Mouse (Mus musculus): Measurements from ENCODE around the gene Ttl. TPM values are rescaled to one million over a fixed set of nuclear protein-coding genes. Genes with fewer than 3 reads are reported as not detected.

Gene Ttl
- polyA plus RNA-seq, 1 experiment from 2014 or later, result 3.4 TPM

DNA sequence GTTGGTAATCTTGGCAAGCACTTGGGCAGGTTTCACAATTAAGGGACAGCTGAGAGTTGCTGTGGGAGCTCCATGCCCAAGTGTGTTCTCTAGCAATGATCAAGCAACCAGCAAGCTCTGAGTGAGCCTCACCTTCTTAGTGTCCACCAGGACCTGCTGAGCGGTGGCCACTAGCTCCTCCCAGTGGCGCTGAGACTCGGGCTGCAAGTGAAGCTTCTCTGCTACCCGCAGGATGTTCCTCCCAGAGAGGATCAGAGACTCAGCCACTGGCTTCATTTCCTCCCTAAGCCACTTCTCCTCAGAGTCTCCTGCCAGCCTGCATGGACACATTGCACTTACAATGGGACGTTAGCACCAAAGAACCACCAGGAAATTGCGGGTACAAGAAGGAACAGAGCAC lies 25.2 kb upstream of the Ttl start:
- no peaks in the 10 kb centered on the region for H3K9me3 ChIP-seq (ENCODE audit: control insufficient read depth)
- H3K27me3 ChIP-seq (replicated peaks; ENCODE audit: control insufficient read depth, insufficient read depth, low read length), result peaks cover 37% of the 10 kb centered on the region
- H3K27ac ChIP-seq (ENCODE audit: low read depth, low read length), result no peak overlapping the region
- H3K4me1 ChIP-seq (replicated peaks; ENCODE audit: control insufficient read depth, insufficient read depth, low read length), result no peaks in the 10 kb centered on the region
- no peak overlapping the region for H3K4me3 ChIP-seq (ENCODE audit: low read depth, low read length)
- H3K36me3 ChIP-seq (ENCODE audit: control insufficient read depth, insufficient read depth), result no peaks in the 10 kb centered on the region
- H3K4me2 ChIP-seq (replicated peaks; ENCODE audit: low read depth), result no peak overlapping the region
- peak; percentile 53 for TF ChIP-seq CTCF (IDR thresholded peaks at IDR 0.05; ENCODE audit: low read depth)
- ATAC-seq, result no peak
- 29% methylated on average over 6 of the region's 6 CpGs for WGBS
- H3K9ac ChIP-seq (ENCODE audit: low read depth, low read length), result no peak overlapping the region

DNA sequence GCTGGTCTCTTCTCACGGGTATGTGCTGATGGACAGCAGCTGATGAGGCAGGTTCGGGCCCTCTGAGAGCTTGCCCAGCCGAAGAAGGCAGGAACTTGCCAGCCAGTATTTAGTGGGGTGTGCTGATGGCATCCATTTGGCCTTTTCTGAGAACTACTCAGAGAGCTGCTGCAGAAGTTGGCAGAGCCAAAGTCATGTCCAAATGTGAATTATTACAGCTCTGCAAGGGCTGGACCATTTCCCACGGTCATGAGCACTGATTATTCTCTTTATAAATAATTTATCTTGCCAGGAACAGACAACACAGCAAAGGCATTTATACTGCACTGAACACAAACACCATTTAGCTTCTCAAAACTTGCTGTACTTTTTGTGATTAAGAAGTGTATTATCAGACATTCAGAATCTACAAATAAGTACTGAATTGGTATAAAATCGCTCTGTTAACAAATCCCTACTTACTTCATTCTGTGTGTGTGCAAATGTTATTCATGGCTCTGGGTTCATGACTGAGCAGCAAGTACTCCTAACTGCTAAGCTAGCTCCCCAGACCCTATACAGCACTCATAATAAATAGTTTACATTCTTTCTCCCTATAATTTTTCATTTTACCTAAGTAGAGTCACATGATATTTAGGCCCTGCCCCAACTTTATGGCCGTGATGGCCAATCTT lies 19.4 kb upstream of the Ttl start:
- Histone ChIP-seq H3K27me3 (replicated peaks; ENCODE audit: control insufficient read depth, insufficient read depth, low read length) (no peaks in the 10 kb centered on the region), H3K4me1 (replicated peaks; ENCODE audit: control insufficient read depth, insufficient read depth, low read length) (no peaks in the 10 kb centered on the region; the same call in 1 of the 2 replicates), H3K27ac (ENCODE audit: low read depth, low read length) (no peak overlapping the region), H3K4me3 (ENCODE audit: low read depth, low read length) (no peak overlapping the region), H3K9ac (ENCODE audit: low read depth, low read length) (no peak overlapping the region), H3K36me3 (ENCODE audit: control insufficient read depth, insufficient read depth) (no peaks in the 10 kb centered on the region), H3K9me3 (ENCODE audit: control insufficient read depth) (no peaks in the 10 kb centered on the region), H3K4me2 (replicated peaks; ENCODE audit: low read depth) (no peak overlapping the region)
- WGBS, result 45% methylated on average over 6 of the region's 6 CpGs
- no peak for TF ChIP-seq CTCF (IDR thresholded peaks at IDR 0.05; ENCODE audit: low read depth)
- no peak for ATAC-seq

DNA sequence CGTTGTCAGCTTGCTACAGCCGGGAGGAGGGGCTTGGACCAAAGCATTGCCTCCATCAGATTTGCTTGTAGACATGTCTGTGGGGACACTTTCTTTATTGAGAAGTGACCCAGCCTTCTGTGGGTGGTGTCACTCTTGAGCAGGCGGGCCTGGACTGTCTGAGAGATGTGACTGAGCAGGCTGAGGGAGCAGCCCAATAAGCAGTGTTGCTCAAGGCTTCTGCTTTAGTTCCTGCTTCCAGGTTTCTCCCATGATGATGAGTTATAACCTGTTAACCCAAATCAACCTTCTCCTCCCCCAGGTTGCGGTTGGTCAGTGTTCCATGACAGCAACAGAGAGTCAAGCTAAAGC lies 18.9 kb upstream of the Ttl start:
- Histone ChIP-seq H3K36me3 (ENCODE audit: control insufficient read depth, insufficient read depth) (no peaks in the 10 kb centered on the region), H3K4me3 (ENCODE audit: low read depth, low read length) (no peak overlapping the region), H3K4me2 (replicated peaks; ENCODE audit: low read depth) (no peak overlapping the region), H3K4me1 (replicated peaks; ENCODE audit: control insufficient read depth, insufficient read depth, low read length) (no peaks in the 10 kb centered on the region; the same call in 1 of the 2 replicates), H3K27me3 (replicated peaks; ENCODE audit: control insufficient read depth, insufficient read depth, low read length) (no peaks in the 10 kb centered on the region), H3K9ac (ENCODE audit: low read depth, low read length) (no peak overlapping the region), H3K27ac (ENCODE audit: low read depth, low read length) (no peak overlapping the region), H3K9me3 (ENCODE audit: control insufficient read depth) (no peaks in the 10 kb centered on the region)
- 60% methylated on average over 4 of the region's 4 CpGs for WGBS
- TF ChIP-seq CTCF (IDR thresholded peaks at IDR 0.05; ENCODE audit: low read depth), result no peak
- ATAC-seq, result no peak

DNA sequence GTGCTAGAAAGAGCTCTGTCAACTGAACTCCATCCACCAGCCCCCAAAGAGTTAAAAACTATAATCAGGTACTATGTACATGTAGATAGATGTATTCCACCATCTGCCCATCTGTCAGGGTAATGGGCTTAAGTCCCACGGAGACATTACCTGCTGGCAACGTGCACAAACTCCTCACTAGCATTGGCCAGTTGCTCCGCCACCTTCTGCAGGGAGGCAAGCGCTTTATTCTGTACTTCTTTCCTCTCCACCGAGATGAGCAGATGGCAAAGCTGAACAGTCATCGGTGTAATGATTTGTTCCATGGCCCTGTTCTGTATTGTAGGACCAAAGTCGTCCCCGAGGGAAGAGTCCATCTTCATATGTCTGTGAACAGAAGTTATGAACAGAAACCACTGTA lies 17.9 kb upstream of the Ttl start, which contains the start of gene Vinac1:
TSS of gene Vinac1 (minus strand) at position 362 of the 400 bp plus-strand sequence.
- no peak within 1 kb of the TSS for H3K4me2 ChIP-seq (replicated peaks; ENCODE audit: low read depth)
- WGBS, result 81% methylated on average over 8 of the region's 8 CpGs

GRCm38 (mm10) chr2:129052451-129052983 lies 13.2 kb upstream of the Ttl start:
- H3K9me3 ChIP-seq (ENCODE audit: control insufficient read depth), result 0 out of 2 replicates have a peak, but pooled peaks cover 4% of the 10 kb centered on the region
- H3K36me3 ChIP-seq (ENCODE audit: control insufficient read depth, insufficient read depth), result no peaks in the 10 kb centered on the region
- H3K27me3 ChIP-seq (replicated peaks; ENCODE audit: control insufficient read depth, insufficient read depth, low read length), result no peaks in the 10 kb centered on the region; the same call in 1 of the 2 replicates
- H3K9ac ChIP-seq (ENCODE audit: low read depth, low read length), result no peak overlapping the region
- H3K4me1 ChIP-seq (replicated peaks; ENCODE audit: control insufficient read depth, insufficient read depth, low read length), result no peaks in the 10 kb centered on the region
- H3K27ac ChIP-seq (ENCODE audit: low read depth, low read length), result no peak overlapping the region
- no peak for TF ChIP-seq CTCF (IDR thresholded peaks at IDR 0.05; ENCODE audit: low read depth)
- no peak for ATAC-seq
- H3K4me3 ChIP-seq (ENCODE audit: low read depth, low read length), result no peak overlapping the region
- WGBS, result 48% methylated on average over 4 of the region's 4 CpGs
- H3K4me2 ChIP-seq (replicated peaks; ENCODE audit: low read depth), result no peak overlapping the region

More for the DNA sequence above, 17.9 kb upstream of the Ttl start, which contains the start of gene Vinac1:
- H3K4me3 ChIP-seq (ENCODE audit: low read depth, low read length), result no peak within 1 kb of the TSS
- no peaks in the 10 kb centered on the region; the same call in 1 of the 2 replicates for H3K4me1 ChIP-seq (replicated peaks; ENCODE audit: control insufficient read depth, insufficient read depth, low read length)
- H3K27me3 ChIP-seq (replicated peaks; ENCODE audit: control insufficient read depth, insufficient read depth, low read length), result no peaks in the 10 kb centered on the region
- ATAC-seq, result no peak
- H3K9me3 ChIP-seq (ENCODE audit: control insufficient read depth), result no peaks in the 10 kb centered on the region
- TF ChIP-seq CTCF (IDR thresholded peaks at IDR 0.05; ENCODE audit: low read depth), result no peak
- no peak within 1 kb of the TSS for H3K27ac ChIP-seq (ENCODE audit: low read depth, low read length)
- no peaks in the 10 kb centered on the region for H3K36me3 ChIP-seq (ENCODE audit: control insufficient read depth, insufficient read depth)
- H3K9ac ChIP-seq (ENCODE audit: low read depth, low read length), result no peak within 1 kb of the TSS

GRCm38 (mm10) chr2:129055741-129056140 lies 10.0 kb upstream of the Ttl start:
- H3K27me3 ChIP-seq (replicated peaks; ENCODE audit: control insufficient read depth, insufficient read depth, low read length), result no peaks in the 10 kb centered on the region; the same call in 1 of the 2 replicates
- no peak overlapping the region for H3K27ac ChIP-seq (ENCODE audit: low read depth, low read length)
- ATAC-seq, result no peak
- H3K4me2 ChIP-seq (replicated peaks; ENCODE audit: low read depth), result no peak overlapping the region
- 83% methylated on average over 6 of the region's 6 CpGs for WGBS
- 0 out of 2 replicates have a peak, but pooled peaks cover 4% of the 10 kb centered on the region for H3K9me3 ChIP-seq (ENCODE audit: control insufficient read depth)
- H3K36me3 ChIP-seq (ENCODE audit: control insufficient read depth, insufficient read depth), result no peaks in the 10 kb centered on the region
- no peak overlapping the region for H3K9ac ChIP-seq (ENCODE audit: low read depth, low read length)
- no peak overlapping the region for H3K4me3 ChIP-seq (ENCODE audit: low read depth, low read length)
- no peak for TF ChIP-seq CTCF (IDR thresholded peaks at IDR 0.05; ENCODE audit: low read depth)
- H3K4me1 ChIP-seq (replicated peaks; ENCODE audit: control insufficient read depth, insufficient read depth, low read length), result no peaks in the 10 kb centered on the region
